Mouse (Mus musculus): Measurements from ENCODE around the gene Pgbd5. TPM values are rescaled to one million over a fixed set of nuclear protein-coding genes. Genes with fewer than 3 reads are reported as not detected.
A peak's percentile ranks its signal among the peaks of the same experiment; 100 is the strongest.
"Not testable (repeated sequence)": the region's sequence is repeated elsewhere in the genome, so short reads cannot be mapped to it uniquely, and the experiment has no call there.

Pgbd5 gene
- polyA plus RNA-seq, 1 experiment from 2014 or later = 2.0 TPM

- Histone ChIP-seq H3K27me3 (replicated peaks) (peaks cover 29% of the 10 kb centered on the region), H3K36me3 (no peaks in the 10 kb centered on the region), H3K4me2 (peak overlapping the region; percentile 27), H3K4me3 (no peak overlapping the region), H3K9ac (peak overlapping the region; percentile 8; the same call in 1 of the 2 replicates), H3K27ac (replicated peaks) (peak overlapping the region; percentile 61), H3K9me3 (no peaks in the 10 kb centered on the region), H3K4me1 (peaks cover 49% of the 10 kb centered on the region)
- 20% methylated on average over 6 of the region's 6 CpGs for WGBS
- ATAC-seq (ENCODE audit: extremely low read depth, insufficient number of reproducible peaks, low FRiP score, low TSS enrichment) = no peak
These were observed 10.0 kb downstream of the Pgbd5 start for GRCm38 (mm10) chr8:124429417-124429816.

- H3K36me3 ChIP-seq; H3K27ac ChIP-seq (replicated peaks); H3K9me3 ChIP-seq; ATAC-seq (ENCODE audit: extremely low read depth, insufficient number of reproducible peaks, low FRiP score, low TSS enrichment); H3K4me3 ChIP-seq; H3K4me2 ChIP-seq; H3K9ac ChIP-seq: not testable (repeated sequence)
- H3K4me1 ChIP-seq = peaks cover 47% of the 10 kb centered on the region
- peaks cover 29% of the 10 kb centered on the region for H3K27me3 ChIP-seq (replicated peaks)
- 50% methylated on average over 2 of the region's 2 CpGs for WGBS
These were observed 10.7 kb downstream of the Pgbd5 start for GRCm38 (mm10) chr8:124428721-124429120.

GRCm38 (mm10) chr8:124421413-124421812 is 18.0 kb downstream of the Pgbd5 start:
- Histone ChIP-seq H3K36me3 (no peaks in the 10 kb centered on the region), H3K4me2 (peak overlapping the region; percentile 33), H3K4me1 (peaks cover 33% of the 10 kb centered on the region), H3K4me3 (no peak overlapping the region), H3K9me3 (no peaks in the 10 kb centered on the region), H3K27ac (replicated peaks) (peak overlapping the region; percentile 60), H3K9ac (no peak overlapping the region), H3K27me3 (replicated peaks) (no peaks in the 10 kb centered on the region)
- ATAC-seq (ENCODE audit: extremely low read depth, insufficient number of reproducible peaks, low FRiP score, low TSS enrichment) = no peak; the same call in 1 of the 2 replicates
- 21% methylated on average over 8 of the region's 8 CpGs for WGBS

- ATAC-seq (ENCODE audit: extremely low read depth, insufficient number of reproducible peaks, low FRiP score, low TSS enrichment) = no peak
- 89% methylated on average over 5 of the region's 5 CpGs for WGBS
- Histone ChIP-seq H3K27ac (replicated peaks) (no peak overlapping the region), H3K4me1 (peaks cover 40% of the 10 kb centered on the region), H3K27me3 (replicated peaks) (no peaks in the 10 kb centered on the region), H3K9ac (no peak overlapping the region), H3K36me3 (no peaks in the 10 kb centered on the region), H3K4me2 (no peak overlapping the region), H3K9me3 (no peaks in the 10 kb centered on the region), H3K4me3 (no peak overlapping the region)
These were observed 20.5 kb downstream of the Pgbd5 start for GRCm38 (mm10) chr8:124418927-124419326.

- no peak overlapping the region for H3K27ac ChIP-seq (replicated peaks)
- ATAC-seq (ENCODE audit: extremely low read depth, insufficient number of reproducible peaks, low FRiP score, low TSS enrichment) = no peak
- no peak overlapping the region for H3K4me2 ChIP-seq
- H3K36me3 ChIP-seq = no peaks in the 10 kb centered on the region
- peaks cover 38% of the 10 kb centered on the region for H3K4me1 ChIP-seq
- no peaks in the 10 kb centered on the region for H3K27me3 ChIP-seq (replicated peaks)
- no peak overlapping the region for H3K9ac ChIP-seq
- no peaks in the 10 kb centered on the region for H3K9me3 ChIP-seq
- no peak overlapping the region for H3K4me3 ChIP-seq
- WGBS = 65% methylated on average over 6 of the region's 6 CpGs
These were observed 21.3 kb downstream of the Pgbd5 start for GRCm38 (mm10) chr8:124418185-124418584.

- Histone ChIP-seq H3K27ac (replicated peaks) (no peak overlapping the region), H3K9me3 (no peaks in the 10 kb centered on the region), H3K4me2 (peak overlapping the region; percentile 11; the same call in 1 of the 2 replicates), H3K36me3 (no peaks in the 10 kb centered on the region), H3K4me1 (peaks cover 25% of the 10 kb centered on the region), H3K4me3 (no peak overlapping the region), H3K27me3 (replicated peaks) (no peaks in the 10 kb centered on the region; the same call in 1 of the 2 replicates), H3K9ac (no peak overlapping the region)
- no peak for ATAC-seq (ENCODE audit: extremely low read depth, insufficient number of reproducible peaks, low FRiP score, low TSS enrichment)
- 37% methylated on average over 7 of the region's 7 CpGs for WGBS
These were observed 22.8 kb downstream of the Pgbd5 start for GRCm38 (mm10) chr8:124416646-124417045.

- Histone ChIP-seq H3K9ac (no peak overlapping the region), H3K9me3 (no peaks in the 10 kb centered on the region), H3K27ac (replicated peaks) (no peak overlapping the region), H3K4me3 (no peak overlapping the region), H3K4me2 (no peak overlapping the region), H3K27me3 (replicated peaks) (no peaks in the 10 kb centered on the region; the same call in 1 of the 2 replicates), H3K4me1 (peaks cover 18% of the 10 kb centered on the region), H3K36me3 (no peaks in the 10 kb centered on the region)
- 66% methylated on average over 3 of the region's 3 CpGs for WGBS
- no peak for ATAC-seq (ENCODE audit: extremely low read depth, insufficient number of reproducible peaks, low FRiP score, low TSS enrichment)
These were observed 23.7 kb downstream of the Pgbd5 start for GRCm38 (mm10) chr8:124415789-124416188.

GRCm38 (mm10) chr8:124415002-124415401 is 24.5 kb downstream of the Pgbd5 start:
- no peaks in the 10 kb centered on the region for H3K36me3 ChIP-seq
- H3K4me3 ChIP-seq = no peak overlapping the region
- no peak for ATAC-seq (ENCODE audit: extremely low read depth, insufficient number of reproducible peaks, low FRiP score, low TSS enrichment)

GRCm38 (mm10) chr8:124413244-124413965 is 26.1 kb downstream of the Pgbd5 start:
- Histone ChIP-seq H3K36me3 (no peaks in the 10 kb centered on the region), H3K4me3 (no peak overlapping the region), H3K27me3 (replicated peaks) (no peaks in the 10 kb centered on the region; the same call in 1 of the 2 replicates), H3K9ac (no peak overlapping the region), H3K4me2 (no peak overlapping the region), H3K9me3 (no peaks in the 10 kb centered on the region), H3K4me1 (peaks cover 18% of the 10 kb centered on the region), H3K27ac (replicated peaks) (no peak overlapping the region)
- 59% methylated on average over 11 of the region's 11 CpGs for WGBS
- ATAC-seq (ENCODE audit: extremely low read depth, insufficient number of reproducible peaks, low FRiP score, low TSS enrichment) = no peak

More at GRCm38 (mm10) chr8:124415002-124415401, 24.5 kb downstream of the Pgbd5 start:
- no peak overlapping the region for H3K4me2 ChIP-seq
- H3K9me3 ChIP-seq = no peaks in the 10 kb centered on the region
- WGBS = 72% methylated on average over 8 of the region's 8 CpGs
- no peak overlapping the region for H3K9ac ChIP-seq
- H3K27me3 ChIP-seq (replicated peaks) = no peaks in the 10 kb centered on the region; the same call in 1 of the 2 replicates
- no peak overlapping the region for H3K27ac ChIP-seq (replicated peaks)
- H3K4me1 ChIP-seq = peaks cover 18% of the 10 kb centered on the region

- Histone ChIP-seq H3K27me3 (replicated peaks) (no peaks in the 10 kb centered on the region; the same call in 1 of the 2 replicates), H3K9me3 (no peaks in the 10 kb centered on the region), H3K4me1 (peaks cover 11% of the 10 kb centered on the region), H3K9ac (no peak overlapping the region), H3K36me3 (no peaks in the 10 kb centered on the region), H3K27ac (replicated peaks) (no peak overlapping the region), H3K4me2 (no peak overlapping the region), H3K4me3 (no peak overlapping the region)
- no peak for ATAC-seq (ENCODE audit: extremely low read depth, insufficient number of reproducible peaks, low FRiP score, low TSS enrichment)
- 71% methylated on average over 19 of the region's 19 CpGs for WGBS
These were observed 26.8 kb downstream of the Pgbd5 start for GRCm38 (mm10) chr8:124412496-124413243.

- no peaks in the 10 kb centered on the region for H3K27me3 ChIP-seq (replicated peaks)
- no peaks in the 10 kb centered on the region for H3K36me3 ChIP-seq
- H3K9ac ChIP-seq = no peak overlapping the region
- no peak overlapping the region for H3K27ac ChIP-seq (replicated peaks)
- no peak for ATAC-seq (ENCODE audit: extremely low read depth, insufficient number of reproducible peaks, low FRiP score, low TSS enrichment)
- 71% methylated on average over 11 of the region's 12 CpGs for WGBS
- no peak overlapping the region for H3K4me2 ChIP-seq
- peaks cover 18% of the 10 kb centered on the region for H3K4me1 ChIP-seq
- H3K9me3 ChIP-seq = no peaks in the 10 kb centered on the region
- H3K4me3 ChIP-seq = no peak overlapping the region
These were observed 34.8 kb downstream of the Pgbd5 start for GRCm38 (mm10) chr8:124404471-124405260.

All from heart, embryonic 13.5 days (tissue).